Mouse (Mus musculus) MEL (cell line): ENCODE measurements around the gene Efna5. TPM values are rescaled to one million over a fixed set of nuclear protein-coding genes. Genes with fewer than 3 reads are reported as not detected.

Experiments used
- DNase-seq: peaks from one replicate; pipeline ENCODE4 v3.0.0; 2011; ENCODE audit warnings: low read depth, low spot score
- H3K27ac ChIP-seq: 2 replicates; pipeline ENCODE4 v1.5.1; 2012; ENCODE audit warnings: low read depth, mild to moderate bottlenecking, control low read depth, low read length, moderate library complexity; ENCODE audit not compliant: control insufficient read depth
- H3K27me3 ChIP-seq, 2 experiments: fragments of 150-350 bp in 1 of 2; sonication (generic) in 1 of 2; 2 replicates each; pipeline ENCODE4 v1.6.1; 2012; ENCODE audit warnings: low read length in 2 of 2, mild to moderate bottlenecking in 2 of 2, improper control_type of control experiment in 1 of 2, moderate library complexity in 1 of 2; ENCODE audit not compliant: insufficient read depth in 2 of 2, control insufficient read depth in 1 of 2
- H3K36me3 ChIP-seq, 2 experiments: 2 replicates each; pipeline ENCODE4 v1.6.1; 2012 to 2014; ENCODE audit warnings: low read length in 2 of 2, improper control_type of control experiment in 1 of 2, inconsistent platforms in 1 of 2, mild to moderate bottlenecking in 1 of 2; ENCODE audit not compliant: insufficient read depth in 2 of 2, control insufficient read depth in 1 of 2
- H3K4me1 ChIP-seq, 2 experiments: fragments of 150-350 bp in 1 of 2; sonication (generic) in 1 of 2; 2 replicates each; pipeline ENCODE4 v1.6.1; 2012; ENCODE audit warnings: low read length in 2 of 2, improper control_type of control experiment in 1 of 2, mild to moderate bottlenecking in 1 of 2; ENCODE audit not compliant: insufficient read depth in 2 of 2, control insufficient read depth in 1 of 2
- H3K4me3 ChIP-seq, 2 experiments: fragments of 150-350 bp in 1 of 2; sonication (generic) in 1 of 2; 2 replicates each; pipeline ENCODE4 v1.5.1; 2012; ENCODE audit warnings: low read depth in 2 of 2, low read length in 2 of 2, mild to moderate bottlenecking in 2 of 2, moderate library complexity in 2 of 2, control low read depth in 1 of 2, improper control_type of control experiment in 1 of 2; ENCODE audit not compliant: control insufficient read depth in 1 of 2, insufficient read depth in 1 of 2
- H3K79me2 ChIP-seq: 2 replicates; pipeline ENCODE4 v1.6.1; 2012; ENCODE audit warnings: mild to moderate bottlenecking, low read length, moderate library complexity; ENCODE audit not compliant: control insufficient read depth, poor library complexity, insufficient read depth
- H3K9ac ChIP-seq: 2 replicates; pipeline ENCODE4 v1.6.1; 2012; ENCODE audit warnings: low read depth, mild to moderate bottlenecking, control low read depth, low read length, moderate library complexity; ENCODE audit not compliant: control insufficient read depth, poor library complexity, severe bottlenecking
- H3K9me3 ChIP-seq: fragments of 150-350 bp; sonication (generic); replicated peaks from 2 replicates; pipeline ENCODE4 v1.6.1; 2012; ENCODE audit warnings: mild to moderate bottlenecking, low read length, improper control_type of control experiment, moderate library complexity; ENCODE audit not compliant: insufficient read depth
- BHLHE40 ChIP-seq: IDR thresholded peaks from 2 replicates; pipeline ENCODE4 v1.6.1; 2012; ENCODE audit warnings: low read depth, mild to moderate bottlenecking, inconsistent platforms, low read length, improper control_type of control experiment, borderline replicate concordance
- CHD1 ChIP-seq: IDR thresholded peaks from 2 replicates; pipeline ENCODE4 v1.6.1; 2012; ENCODE audit warnings: low read depth, mild to moderate bottlenecking, inconsistent platforms, low read length, improper control_type of control experiment
- CHD2 ChIP-seq: IDR thresholded peaks from 2 replicates; pipeline ENCODE4 v1.6.1; 2011; ENCODE audit warnings: low read length, improper control_type of control experiment
- ELF1 ChIP-seq: IDR thresholded peaks from 2 replicates; pipeline ENCODE4 v1.6.1; 2014; ENCODE audit warnings: low read depth, mild to moderate bottlenecking, inconsistent platforms, low read length, improper control_type of control experiment, moderate library complexity
- EP300 ChIP-seq, 2 experiments: IDR thresholded peaks; 2 replicates each; pipeline ENCODE4 v1.6.1; 2011; ENCODE audit warnings: improper control_type of control experiment in 2 of 2, low read length in 2 of 2, low read depth in 1 of 2, mild to moderate bottlenecking in 1 of 2
- ETS1 ChIP-seq: IDR thresholded peaks from 2 replicates; pipeline ENCODE4 v1.6.1; 2012; ENCODE audit warnings: low read depth, mild to moderate bottlenecking, inconsistent platforms, low read length, improper control_type of control experiment, moderate library complexity
- GABPA ChIP-seq: IDR thresholded peaks from 2 replicates; pipeline ENCODE4 v1.6.1; 2012; ENCODE audit warnings: low read depth, mild to moderate bottlenecking, inconsistent platforms, low read length, improper control_type of control experiment, moderate library complexity
- HCFC1 ChIP-seq: IDR thresholded peaks from 2 replicates; pipeline ENCODE4 v1.6.1; 2012; ENCODE audit warnings: low read depth, mild to moderate bottlenecking, inconsistent platforms, low read length, improper control_type of control experiment, moderate library complexity
- JUND ChIP-seq: IDR thresholded peaks from 2 replicates; pipeline ENCODE4 v1.6.1; 2011; ENCODE audit warnings: low read depth, mild to moderate bottlenecking, improper control_type of control experiment, low read length
- KAT2A ChIP-seq: conservative IDR thresholded peaks from 2 replicates; pipeline ENCODE4 v1.6.1; 2012; ENCODE audit warnings: low read depth, low read length, improper control_type of control experiment, inconsistent platforms
- MAZ ChIP-seq: IDR thresholded peaks from 2 replicates; pipeline ENCODE4 v1.6.1; 2012; ENCODE audit warnings: low read depth, mild to moderate bottlenecking, inconsistent platforms, low read length, improper control_type of control experiment
- MYB ChIP-seq: IDR thresholded peaks from 2 replicates; pipeline ENCODE4 v1.6.1; 2011; ENCODE audit warnings: mild to moderate bottlenecking, low read depth, low read length, improper control_type of control experiment
- NELFE ChIP-seq: IDR thresholded peaks from 2 replicates; pipeline ENCODE4 v1.6.1; 2011; ENCODE audit warnings: low read depth, low read length, improper control_type of control experiment
- NRF1 ChIP-seq: IDR thresholded peaks from 2 replicates; pipeline ENCODE4 v1.6.1; 2014; ENCODE audit warnings: low read depth, mild to moderate bottlenecking, inconsistent platforms, low read length, improper control_type of control experiment, moderate library complexity; ENCODE audit not compliant: poor library complexity, insufficient read depth, severe bottlenecking
- POLR2AphosphoS2 ChIP-seq: IDR thresholded peaks from 2 replicates; pipeline ENCODE4 v1.6.1; 2011; ENCODE audit warnings: low read length, improper control_type of control experiment
- RAD21 ChIP-seq: IDR thresholded peaks from 2 replicates; pipeline ENCODE4 v1.6.1; 2011; ENCODE audit warnings: mild to moderate bottlenecking, low read depth, low read length, improper control_type of control experiment
- SIN3A ChIP-seq: IDR thresholded peaks from 2 replicates; pipeline ENCODE4 v1.6.1; 2012; ENCODE audit warnings: low read length, improper control_type of control experiment, inconsistent platforms
- TAL1 ChIP-seq: IDR thresholded peaks from 2 replicates; pipeline ENCODE4 v1.6.1; 2012; ENCODE audit warnings: mild to moderate bottlenecking, inconsistent platforms, low read length, moderate library complexity, mixed read lengths
- TBP ChIP-seq: IDR thresholded peaks from 2 replicates; pipeline ENCODE4 v1.8.0; 2011; ENCODE audit warnings: low read depth, low read length, improper control_type of control experiment
- TCF12 ChIP-seq: IDR thresholded peaks from 2 replicates; pipeline ENCODE4 v1.6.1; 2014; ENCODE audit warnings: low read depth, mild to moderate bottlenecking, inconsistent platforms, low read length, improper control_type of control experiment, moderate library complexity
- ZKSCAN1 ChIP-seq: IDR thresholded peaks from 2 replicates; pipeline ENCODE4 v1.6.1; 2012; ENCODE audit warnings: low read depth, mild to moderate bottlenecking, inconsistent platforms, low read length, improper control_type of control experiment, moderate library complexity
- ZMIZ1 ChIP-seq: IDR thresholded peaks from 2 replicates; pipeline ENCODE4 v1.6.1; 2012; ENCODE audit warnings: low read depth, mild to moderate bottlenecking, inconsistent platforms, low read length, improper control_type of control experiment, moderate library complexity
- polyA plus RNA-seq, 2 experiments: library from polyadenylated mRNA; stranded (reverse) in 1 of 2; unstranded in 1 of 2; fragments of >175 nt in 1 of 2; fragments of >200 nt in 1 of 2; gene quantifications; 2 replicates each; pipeline versions ENCODE4 v1.2.1 to v1.2.4; 2012; ENCODE audit warnings: low replicate concordance in 2 of 2, low read depth in 1 of 2; ENCODE audit not compliant: insufficient read length in 2 of 2, insufficient read depth in 1 of 2, missing spikeins in 1 of 2
- total RNA-seq: library from RNA; depleted of rRNA; stranded (reverse); fragments of 300-350 nt; gene quantifications from 2 replicates; pipeline ENCODE4 v1.2.3, GENCODE M21; 2012

Gene Efna5
- total and polyA plus RNA-seq, 3 experiments, result not detected

- Histone ChIP-seq H3K36me3 (peaks cover 0 to 5% of the 10 kb centered on the region in 2 experiments; a peak in 2 of 4 replicates), H3K4me3 (no peak overlapping the region), H3K27ac (no peak overlapping the region), H3K79me2 (no peaks in the 10 kb centered on the region), H3K27me3 (no peaks in the 10 kb centered on the region), H3K9me3 (no peaks in the 10 kb centered on the region), H3K4me1 (peaks cover 0 to 2% of the 10 kb centered on the region in 2 experiments; a peak in 1 of 4 replicates), H3K9ac (no peak overlapping the region)
- no peak for TF ChIP-seq NELFE
- no peak for TF ChIP-seq CHD1
- no peak for TF ChIP-seq MAZ
- no peak for TF ChIP-seq MYB
- TF ChIP-seq KAT2A, result no peak
- TF ChIP-seq ZMIZ1, result no peak
- no peak for TF ChIP-seq NRF1
- no peak for TF ChIP-seq EP300 (IDR thresholded peaks at IDR 0.05; ENCODE audit: low read depth in 1 of 2, low read length in 2 of 2)
- no peak for TF ChIP-seq ELF1
- TF ChIP-seq GABPA, result no peak
- TF ChIP-seq RAD21, result no peak
- no peak for TF ChIP-seq SIN3A
- no peak for TF ChIP-seq TAL1
- no peak for TF ChIP-seq TBP
- TF ChIP-seq POLR2AphosphoS2, result no peak
- no peak for DNase-seq
Observed at GRCm38 (mm10) chr17:62615159-62615558, 266.0 kb downstream of the Efna5 start.

- Histone ChIP-seq H3K27ac (no peak overlapping the region), H3K27me3 (no peaks in the 10 kb centered on the region), H3K4me1 (peaks cover 0 to 2% of the 10 kb centered on the region in 2 experiments; a peak in 1 of 4 replicates), H3K9me3 (no peaks in the 10 kb centered on the region), H3K79me2 (no peaks in the 10 kb centered on the region), H3K9ac (no peak overlapping the region), H3K36me3 (peaks cover 0 to 5% of the 10 kb centered on the region in 2 experiments; a peak in 2 of 4 replicates), H3K4me3 (no peak overlapping the region)
- TF ChIP-seq CHD1 (no peak), KAT2A (no peak), ZKSCAN1 (no peak), HCFC1 (no peak), JUND (no peak), NELFE (no peak), SIN3A (no peak), BHLHE40 (no peak), MAZ (no peak), TAL1 (no peak), CHD2 (no peak), ETS1 (no peak), EP300 (IDR thresholded peaks at IDR 0.05; ENCODE audit: low read depth in 1 of 2, low read length in 2 of 2) (no peak), TCF12 (no peak)
- no peak for DNase-seq
Observed at GRCm38 (mm10) chr17:62614708-62615107, 266.4 kb downstream of the Efna5 start.
